Mouse (Mus musculus): ENCODE measurements around the gene Hps6.
"Not testable (repeated sequence)": the region's sequence is repeated elsewhere in the genome, so short reads cannot be mapped to it uniquely, and the experiment has no call there.

The Hps6 gene

DNA sequence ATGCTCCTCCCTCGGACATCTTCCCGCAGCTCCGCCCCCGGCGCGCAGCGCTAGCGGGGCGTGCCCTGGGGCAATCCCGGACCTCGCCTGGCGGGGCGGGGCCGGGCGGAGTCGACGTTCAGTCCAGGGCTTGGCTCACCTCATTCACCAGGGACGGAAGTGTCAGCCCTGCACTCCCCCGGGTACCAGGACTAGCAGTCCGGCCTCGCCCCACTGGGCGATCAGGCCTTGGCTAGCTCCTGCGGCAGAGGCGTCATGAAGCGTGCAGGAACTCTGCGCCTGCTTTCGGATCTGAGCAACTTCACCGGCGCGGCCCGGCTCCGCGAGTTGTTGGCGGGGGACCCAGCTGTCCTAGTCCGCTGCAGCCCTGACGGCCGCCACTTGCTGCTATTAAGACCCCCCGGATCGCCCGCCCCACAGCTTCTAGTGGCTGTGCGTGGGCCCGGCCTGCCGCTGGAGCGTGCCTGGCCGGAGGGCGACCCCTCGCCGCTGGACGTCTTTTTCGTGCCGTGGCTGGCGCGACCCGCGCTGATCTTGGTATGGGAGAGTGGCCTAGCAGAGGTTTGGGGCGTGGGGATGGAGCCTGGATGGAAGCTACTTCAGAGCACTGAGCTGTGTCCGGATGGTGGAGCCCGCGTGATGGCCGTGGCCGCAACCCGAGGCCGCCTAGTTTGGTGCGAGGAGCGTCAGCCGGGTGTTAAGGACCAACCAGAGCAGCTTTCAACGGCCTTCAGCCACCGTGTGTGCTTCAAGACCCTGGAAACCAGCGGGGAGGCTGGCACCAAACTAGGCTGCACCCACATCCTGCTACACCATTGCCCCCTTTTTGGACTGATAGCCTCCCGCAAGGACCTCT lies at the start of gene Hps6:
Gene Hps6, plus strand, starts transcription at position 138 of the 856 bp plus-strand sequence.
- DNase-seq, result peak; percentile 88

DNA sequence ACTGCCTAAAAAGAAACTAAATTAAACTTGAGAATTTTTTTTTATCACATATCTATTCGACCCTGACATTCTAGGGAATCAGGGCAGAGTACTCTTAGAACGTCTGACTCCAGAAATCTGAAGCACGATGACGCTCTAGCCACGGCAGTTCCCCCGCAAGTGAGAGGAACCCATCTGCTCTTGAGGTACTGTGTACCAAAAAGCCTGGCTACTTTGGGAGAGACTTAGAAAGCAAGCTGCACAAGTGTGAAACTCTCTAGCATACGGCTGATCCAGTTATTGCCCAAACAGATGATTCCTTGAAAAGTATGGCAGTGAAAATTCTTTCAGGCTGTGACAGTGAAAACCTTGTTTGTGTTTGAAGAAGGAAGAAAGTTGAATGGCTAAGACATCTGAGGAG lies 46.6 kb upstream of the Hps6 start:
- DNase-seq, result no peak

DNA sequence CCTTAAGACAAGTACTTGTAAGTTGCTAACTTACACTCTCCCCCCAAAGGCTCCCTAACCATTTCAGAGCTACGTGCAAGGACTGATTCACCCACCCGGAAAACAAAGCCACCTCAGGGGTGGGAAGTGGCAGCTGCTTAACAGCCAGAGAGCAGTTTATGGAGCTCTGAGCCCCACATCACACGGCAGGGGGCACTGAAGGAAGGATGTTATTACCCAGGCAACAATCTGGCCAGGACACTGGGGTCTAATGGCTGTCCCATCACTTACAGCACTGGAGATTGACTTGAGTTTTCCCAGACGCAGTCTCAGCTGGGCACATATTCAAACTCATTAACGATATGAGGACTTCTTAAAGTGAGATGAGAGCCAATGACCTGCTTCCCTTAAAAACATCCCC lies 42.5 kb upstream of the Hps6 start:
- DNase-seq, result no peak

DNA sequence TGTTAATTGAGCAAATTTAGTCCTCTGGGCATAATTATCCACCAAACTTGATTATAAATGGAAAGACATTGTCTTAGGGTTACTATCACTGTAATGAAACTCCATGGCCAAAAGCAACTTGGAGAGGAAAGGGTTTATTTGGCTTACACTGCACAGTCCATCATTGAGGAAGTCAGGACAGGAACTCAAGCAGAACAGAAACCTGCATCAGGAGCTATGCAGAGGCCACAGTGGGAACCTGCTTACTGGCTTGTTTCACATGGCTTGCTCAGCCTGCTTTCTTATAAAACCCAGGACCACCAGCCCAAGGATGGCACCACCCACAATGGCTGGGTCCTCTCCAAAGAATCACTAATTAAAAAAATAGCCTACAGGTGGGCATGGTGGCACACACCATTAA lies 18.9 kb upstream of the Hps6 start:
- DNase-seq, result no peak

DNA sequence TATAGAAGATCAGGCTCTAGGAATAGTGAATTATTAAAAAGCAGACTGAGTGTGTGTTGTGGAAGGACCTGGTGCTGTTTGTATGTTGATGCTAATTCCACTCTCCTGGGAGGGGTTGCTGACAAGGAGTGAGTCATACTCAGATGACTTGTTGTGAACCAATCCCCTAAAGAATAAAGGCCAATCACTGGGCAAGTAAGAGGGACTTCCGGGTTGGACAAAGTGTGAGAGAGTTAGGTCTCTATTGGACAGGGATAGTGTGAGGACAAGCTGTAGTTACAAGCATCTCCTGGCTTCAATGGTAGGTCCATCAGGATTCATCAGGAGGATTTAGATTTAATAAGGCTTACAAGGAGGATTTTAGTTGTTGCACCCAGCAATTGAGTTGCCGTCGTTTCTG lies 15.1 kb upstream of the Hps6 start:
- DNase-seq, result no peak

DNA sequence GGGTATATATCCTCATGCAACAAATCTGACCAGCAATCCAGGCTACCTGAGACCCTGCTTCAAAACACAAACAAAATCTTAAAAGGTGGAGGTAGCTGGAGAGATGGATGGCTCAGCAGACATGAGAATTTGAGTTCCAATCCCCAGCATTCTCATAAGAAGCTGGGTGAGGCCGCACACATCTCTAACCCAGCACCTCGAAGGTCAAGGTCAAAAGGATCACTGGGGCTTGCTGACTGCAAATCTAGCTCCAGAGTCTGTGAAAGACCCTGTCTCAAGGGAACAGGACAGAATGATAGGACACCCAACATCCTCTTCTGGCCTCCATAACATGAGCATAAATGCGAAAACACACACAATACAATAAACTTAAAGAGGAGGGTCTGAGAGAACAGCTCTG lies 12.1 kb upstream of the Hps6 start:
- no peak for DNase-seq

DNA sequence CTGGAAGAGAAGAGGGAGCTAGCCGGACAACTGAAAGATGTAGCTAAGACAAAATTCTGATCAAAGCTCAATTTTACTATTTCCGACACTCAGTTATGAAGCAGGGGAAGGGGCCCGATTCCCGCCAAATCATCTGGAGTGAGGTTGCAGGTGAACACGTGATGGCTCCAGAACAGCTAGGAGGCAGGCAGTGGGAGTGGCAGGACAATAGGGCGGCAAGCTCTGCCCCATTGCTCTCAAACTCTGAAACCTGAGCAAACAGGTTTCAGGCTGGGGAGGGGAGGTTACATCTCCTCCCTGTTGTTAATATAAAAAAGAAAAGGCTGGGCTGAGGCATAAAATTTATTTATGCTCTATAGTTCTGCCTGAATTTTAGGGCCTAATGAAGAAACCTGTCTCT lies 9.9 kb upstream of the Hps6 start:
- not testable (repeated sequence) for DNase-seq

DNA sequence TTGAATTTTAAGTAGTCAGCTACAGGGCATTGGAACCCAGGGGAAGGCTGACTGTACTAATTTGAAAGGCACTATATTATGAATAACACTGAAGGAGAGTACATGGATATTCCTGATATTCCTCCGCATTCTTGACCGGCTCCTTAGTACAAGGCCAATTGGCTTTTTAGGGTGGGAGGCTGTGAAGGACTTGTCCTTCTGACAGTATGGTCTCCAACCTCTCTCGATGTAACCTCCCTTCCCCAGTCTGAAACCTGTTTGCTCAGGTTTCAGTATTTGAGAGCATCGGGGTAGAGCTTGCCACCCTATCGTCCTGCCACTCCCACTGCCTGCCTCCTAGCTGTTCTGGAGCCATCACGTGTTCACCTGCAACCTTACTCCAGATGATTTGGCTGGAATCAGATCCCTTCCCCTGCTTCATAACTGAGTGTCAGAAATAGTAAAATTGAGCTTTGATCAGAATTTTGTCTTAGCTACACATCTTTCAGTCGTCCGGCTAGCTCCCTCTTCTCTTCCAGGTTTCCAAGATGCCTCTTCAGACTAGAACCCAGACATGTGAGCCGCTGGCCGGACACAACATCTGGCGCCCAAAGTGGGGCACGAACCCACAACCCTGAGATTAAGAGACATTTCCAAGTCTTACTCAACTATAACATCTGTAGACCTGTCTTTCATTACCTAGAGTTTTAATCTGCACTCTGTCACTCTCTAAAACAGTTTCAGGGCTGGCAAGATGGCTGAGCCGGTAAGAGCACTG lies 9.1 kb upstream of the Hps6 start:
- DNase-seq, result no peak

DNA sequence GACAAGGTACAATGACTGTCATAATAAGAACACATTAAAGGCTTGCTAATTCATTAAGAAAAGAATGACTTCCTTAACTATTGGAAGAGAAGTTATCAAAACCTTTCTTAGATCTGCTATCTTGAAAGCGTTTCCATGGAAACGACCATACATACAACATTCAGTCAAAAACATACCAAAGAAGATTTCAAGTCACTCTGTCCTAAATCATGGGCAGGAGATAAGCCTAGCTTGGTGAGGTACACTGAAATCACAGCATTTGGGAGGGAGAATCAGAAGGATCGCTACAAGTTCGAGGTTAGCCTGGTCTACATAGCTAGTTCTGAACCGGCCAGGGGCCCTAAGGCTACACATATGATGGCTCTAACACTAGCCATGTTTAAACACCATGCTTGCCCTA lies 5.9 kb upstream of the Hps6 start:
- no peak for DNase-seq

DNA sequence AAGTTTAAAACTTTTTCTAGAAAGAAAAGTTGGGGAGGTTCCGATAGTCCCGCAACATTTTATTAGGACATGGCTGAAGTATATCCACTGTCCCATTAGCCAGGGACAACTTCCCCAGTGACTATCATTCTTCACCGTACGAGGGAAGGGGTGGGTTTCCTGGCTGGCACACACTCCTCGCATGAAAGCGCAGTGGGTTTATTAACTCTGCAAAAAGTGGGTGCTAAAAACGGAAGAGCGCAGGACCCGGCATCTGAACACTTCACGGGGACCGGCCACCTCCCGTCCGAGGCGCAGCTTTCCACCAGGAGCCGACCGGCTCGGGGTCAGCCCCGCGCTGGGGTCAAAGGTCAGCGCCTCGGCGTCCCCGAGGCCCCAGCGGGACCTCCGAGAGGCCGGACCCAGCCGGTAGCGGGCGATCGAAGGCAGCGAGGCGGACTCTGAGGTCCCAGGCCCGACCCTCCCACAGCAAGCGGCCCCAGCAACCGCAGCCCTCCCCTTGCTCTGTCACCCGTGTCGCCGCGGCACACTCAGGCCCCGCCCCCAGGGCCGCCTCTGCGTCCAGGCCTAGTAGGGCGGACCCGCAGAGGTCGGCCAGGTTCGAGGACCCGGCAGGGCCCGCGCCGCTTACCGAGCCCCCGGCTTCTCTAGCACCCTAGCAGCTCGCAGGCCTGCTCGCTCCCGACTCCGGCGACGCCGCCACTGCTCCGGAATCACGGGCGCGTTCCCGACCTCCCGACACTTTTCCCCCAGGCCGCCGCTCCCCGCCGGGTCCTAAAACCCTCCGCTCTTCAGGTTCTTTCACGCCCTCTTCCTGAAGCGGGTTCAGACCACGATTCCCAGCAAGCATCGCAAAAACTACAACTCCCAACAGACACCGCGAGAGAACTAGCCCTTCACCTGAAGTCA lies 5.3 kb upstream of the Hps6 start, which contains the start of gene Armh3:
Gene Armh3, minus strand, starts transcription at position 704 of the 909 bp plus-strand sequence.
- peak; percentile 92 for DNase-seq

DNA sequence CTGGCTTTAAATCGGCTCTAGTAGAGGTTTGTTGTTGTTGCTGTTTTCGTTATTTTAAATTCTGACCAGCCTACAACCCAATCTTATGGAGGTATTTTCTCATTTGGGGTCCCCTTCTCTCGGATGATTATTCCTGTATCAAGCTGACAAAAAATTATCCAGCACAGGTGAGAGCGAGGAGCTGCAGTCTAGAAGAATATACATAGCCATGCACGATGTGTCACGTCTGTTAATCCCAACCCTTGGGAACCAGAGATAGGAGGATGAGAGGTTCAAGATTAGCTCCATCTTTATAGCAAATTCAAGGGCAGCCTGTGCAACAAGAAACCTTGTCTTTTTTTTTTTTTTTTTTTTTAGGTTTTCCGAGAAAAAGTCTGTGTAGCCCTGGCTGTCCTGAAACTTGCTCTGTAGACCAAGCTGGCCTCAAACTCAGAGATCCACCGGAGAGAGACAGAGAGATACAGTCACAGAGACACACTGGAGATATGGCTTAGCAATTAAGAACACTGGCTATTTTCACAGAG lies 4.6 kb upstream of the Hps6 start:
- no peak for DNase-seq

DNA sequence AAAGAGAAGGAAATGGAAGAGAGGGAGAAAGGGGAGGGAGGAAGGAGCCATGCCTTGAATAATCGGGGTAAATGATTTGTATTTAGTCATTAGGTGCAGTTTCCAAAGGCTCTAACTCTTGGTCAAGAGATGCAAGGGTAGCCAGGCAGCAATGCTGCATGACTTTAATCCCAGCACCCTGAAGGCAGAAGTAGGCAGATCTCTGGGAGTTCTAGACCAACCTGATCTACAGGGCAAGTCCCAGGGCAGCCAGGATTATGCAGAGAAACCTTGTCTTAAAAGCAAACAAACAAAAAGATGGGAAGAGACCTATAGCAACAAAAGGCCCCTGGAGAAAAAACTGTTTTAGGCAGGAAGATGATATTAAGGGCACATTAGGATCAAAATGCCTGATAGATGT lies 3.9 kb upstream of the Hps6 start:
- DNase-seq, result no peak

DNA sequence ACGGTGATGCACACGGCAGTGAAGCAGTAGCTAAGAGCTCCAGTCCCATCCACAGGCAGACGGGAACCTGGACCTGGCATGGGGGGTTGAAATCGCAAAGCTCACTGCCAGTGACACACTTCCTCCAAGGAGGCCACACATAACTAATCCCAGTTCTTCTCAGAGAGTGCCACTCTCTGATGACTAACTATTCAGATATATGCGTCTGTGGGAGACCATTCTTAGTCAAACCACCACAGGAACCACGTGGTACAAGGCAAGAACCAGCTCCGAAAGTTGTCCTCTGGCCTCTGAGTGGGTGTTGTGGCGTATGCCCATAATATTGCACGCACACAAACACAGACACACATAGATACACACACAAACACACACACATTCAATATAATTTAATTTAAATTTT lies 1.0 kb upstream of the Hps6 start:
- peak; percentile 33 for DNase-seq

DNA sequence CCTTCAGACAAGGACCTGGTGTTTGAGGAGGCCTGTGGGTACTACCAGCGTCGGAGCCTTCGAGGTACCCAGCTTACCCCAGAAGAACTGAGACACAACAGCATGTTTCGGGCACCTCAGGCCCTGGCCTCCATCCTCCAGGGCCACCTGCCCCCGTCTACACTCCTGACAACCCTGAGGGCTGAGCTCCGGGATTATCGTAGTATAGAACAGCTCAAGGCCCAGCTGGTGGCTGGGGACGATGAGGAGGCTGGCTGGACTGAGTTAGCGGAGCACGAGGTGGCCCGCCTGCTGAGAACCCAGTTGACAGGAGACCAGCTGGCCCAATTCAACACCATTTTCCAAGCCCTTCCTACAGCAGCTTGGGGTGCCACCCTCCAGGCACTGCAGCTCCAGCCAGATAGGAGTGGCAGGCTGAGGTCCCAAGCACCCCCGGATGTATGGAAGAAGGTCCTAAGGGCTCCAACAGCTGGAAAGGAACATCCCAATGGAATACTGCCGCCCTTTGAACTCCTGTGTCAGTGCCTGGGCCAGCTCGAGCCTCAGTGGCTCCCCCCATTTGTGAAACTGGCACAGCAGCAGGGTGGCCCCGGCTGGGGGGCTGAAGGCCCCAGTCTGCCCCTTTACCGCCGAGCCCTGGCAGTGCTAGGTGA lies 1.6 kb downstream of the Hps6 start:
- DNase-seq, result peak; percentile 28

DNA sequence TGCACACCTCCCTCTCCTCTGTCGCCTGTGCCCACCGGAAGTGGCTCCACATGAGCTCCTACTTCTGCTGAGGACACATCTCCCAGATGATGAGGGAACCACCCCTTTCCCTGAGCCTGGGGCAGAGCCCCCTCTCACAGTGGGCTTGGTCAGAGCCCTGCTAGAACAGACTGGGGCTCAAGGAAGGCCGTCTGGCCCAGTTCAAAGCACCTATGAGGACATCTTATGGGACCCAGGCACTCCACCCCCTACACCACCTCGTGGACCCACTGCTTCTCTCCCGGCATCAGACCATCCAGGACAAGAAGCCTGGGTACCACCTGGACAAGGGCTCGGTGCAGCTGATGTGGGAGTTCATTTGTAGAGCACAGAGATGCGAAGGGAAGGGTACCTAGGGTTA lies 2.4 kb downstream of the Hps6 start:
- no peak for DNase-seq

DNA sequence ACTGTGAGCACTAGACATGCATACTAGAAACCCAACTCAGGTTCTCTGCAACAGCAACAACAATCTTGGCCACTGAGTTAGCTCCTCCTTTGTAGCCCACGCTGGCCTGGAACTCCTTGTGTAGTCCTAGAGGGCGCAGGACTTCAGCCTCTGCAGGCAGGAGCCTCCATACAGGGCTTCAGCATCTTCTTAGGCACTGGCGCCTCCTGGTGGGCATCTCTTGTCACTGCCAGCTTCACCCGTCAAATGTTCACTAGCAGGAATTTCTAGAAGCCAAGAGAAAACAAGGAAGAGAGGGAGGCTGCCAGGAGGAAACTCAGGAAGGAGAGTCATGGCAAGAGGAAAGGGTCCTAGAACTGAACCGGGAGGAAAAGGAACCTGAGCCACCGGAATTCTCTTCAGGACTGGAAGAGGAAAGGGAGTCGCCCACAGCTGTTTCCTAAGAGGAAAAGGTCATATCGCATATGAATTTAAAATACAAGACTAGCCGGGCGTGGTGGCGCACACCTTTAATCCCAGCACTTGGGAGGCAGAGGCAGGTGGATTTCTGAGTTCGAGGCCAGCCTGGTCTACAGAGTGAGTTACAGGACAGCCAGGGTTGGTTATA lies 11.4 kb downstream of the Hps6 start:
- peak; percentile 80 for DNase-seq

DNA sequence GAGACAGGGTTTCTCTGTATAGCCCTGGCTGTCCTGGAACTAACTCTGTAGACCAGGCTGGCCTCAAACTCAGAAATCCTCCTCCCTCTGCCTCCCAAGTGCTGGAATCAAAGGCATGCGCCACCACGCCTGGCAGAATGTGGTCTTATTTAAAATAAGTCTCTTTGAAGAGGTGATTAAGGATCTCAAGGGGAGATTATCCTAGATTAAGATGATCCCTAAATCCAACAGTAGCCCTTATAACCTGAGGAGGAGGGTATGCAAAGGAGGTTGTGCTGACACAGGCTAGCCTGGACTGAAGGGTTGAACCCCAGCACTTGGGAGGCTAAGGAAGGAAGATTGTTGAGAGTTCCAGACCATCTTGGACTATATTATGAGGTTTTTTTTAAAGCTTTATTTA lies 12.7 kb downstream of the Hps6 start:
- no peak for DNase-seq

DNA sequence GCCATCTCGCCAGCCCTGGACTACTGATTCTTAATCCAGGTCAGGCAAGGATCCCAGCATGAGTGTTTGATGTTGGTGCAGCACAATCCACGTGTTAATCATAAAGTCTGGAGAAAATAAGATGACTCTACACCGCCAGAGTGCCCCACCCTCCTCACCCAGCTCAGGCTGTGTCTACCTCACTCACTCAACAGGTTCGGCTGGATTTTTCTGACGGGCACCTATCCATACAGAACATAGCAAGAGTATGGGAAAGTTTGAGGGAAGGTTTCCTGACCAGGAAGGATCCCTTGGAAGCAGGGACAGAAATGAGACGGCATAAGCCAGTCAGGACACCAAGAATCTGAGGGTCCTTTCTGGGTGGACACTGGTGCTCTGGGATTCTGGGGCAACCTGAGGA lies 21.7 kb downstream of the Hps6 start:
- no peak for DNase-seq

DNA sequence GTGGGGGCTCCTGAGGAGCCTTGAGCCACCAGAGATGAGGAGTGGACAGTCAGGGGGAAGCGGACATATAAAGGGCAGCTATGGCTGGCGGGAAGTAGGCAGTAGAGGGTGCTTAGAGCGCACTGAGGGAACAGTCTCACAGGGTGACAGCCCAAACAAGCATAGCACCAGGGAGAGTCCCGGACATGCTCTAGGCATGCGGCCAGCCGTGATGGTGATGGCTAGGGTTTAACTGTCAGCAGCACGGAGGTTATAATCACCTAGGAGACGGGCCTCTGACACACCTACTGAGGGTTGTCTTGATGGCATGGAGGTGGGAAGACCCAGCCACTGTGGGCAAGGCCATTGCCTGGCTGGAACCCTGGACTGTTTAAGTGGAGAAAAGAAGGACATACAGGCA lies 23.3 kb downstream of the Hps6 start:
- DNase-seq, result no peak

DNA sequence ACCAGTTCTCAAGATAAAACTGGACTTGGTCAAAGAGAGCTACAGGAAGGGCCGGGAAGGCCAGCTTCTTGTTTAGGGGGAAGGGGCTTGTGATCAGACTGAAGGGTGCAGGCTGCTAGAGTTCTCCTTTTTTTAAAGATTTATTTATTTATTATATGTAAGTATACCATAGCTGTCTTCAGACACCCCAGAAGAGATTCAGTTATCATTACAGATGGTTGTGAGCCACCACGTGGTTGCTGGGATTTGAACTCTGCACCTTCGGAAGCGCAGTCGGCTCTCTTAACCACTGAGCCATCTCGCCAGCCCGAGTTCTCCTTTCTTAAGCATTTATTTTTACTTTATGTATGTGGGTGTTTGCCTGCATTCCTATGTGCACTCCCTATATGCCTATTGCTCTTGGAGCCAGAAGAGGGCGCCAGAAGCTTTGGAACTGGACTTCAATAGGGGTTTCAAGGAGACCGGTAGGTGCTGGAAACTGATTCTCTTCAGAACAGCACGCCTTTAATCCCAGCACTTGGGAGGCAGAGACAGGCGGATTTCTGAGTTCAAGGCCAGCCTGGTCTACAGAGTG lies 25.5 kb downstream of the Hps6 start:
- no peak for DNase-seq

DNA sequence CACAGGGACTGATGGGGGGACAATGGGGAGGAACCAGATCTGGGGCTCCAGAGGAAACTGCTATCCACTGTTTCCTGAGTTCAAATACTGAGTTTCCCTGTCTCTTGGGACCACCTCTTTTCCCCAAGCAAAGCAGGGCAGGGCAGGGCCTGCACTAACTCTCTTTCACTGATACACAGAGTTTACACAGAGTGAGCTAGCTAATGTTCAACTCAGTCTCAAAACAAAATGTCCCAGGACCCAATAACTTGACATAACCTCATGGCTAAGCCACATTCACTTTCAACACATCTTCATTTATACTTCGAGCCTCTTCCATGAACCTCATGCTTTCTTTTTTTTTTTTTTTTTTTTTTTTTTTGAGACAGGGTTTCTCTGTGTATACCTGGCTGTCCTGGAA lies 26.3 kb downstream of the Hps6 start:
- DNase-seq, result no peak

Data from cerebellum, adult 11-12 months (tissue).